Mouse (Mus musculus): ENCODE results near the gene Fam92a. TPM values are rescaled to one million over a fixed set of nuclear protein-coding genes. Genes with fewer than 3 reads are reported as not detected.

Fam92a gene
- polyA plus RNA-seq, 1 experiment from 2014 or later, result 88.2 TPM

Other genes with a start within 250 kb of the Fam92a start
- 0.20 and 0.67 TPM in 2 replicates for gene Gm10604, start 190.8 kb downstream of the Fam92a start, polyA plus RNA-seq (2014; fragmentation: Nextera tagmentation; extraction: Ambion mirVana)
- gene Rbm12b2, start 82.6 kb downstream of the Fam92a start, polyA plus RNA-seq (2014; fragmentation: Nextera tagmentation; extraction: Ambion mirVana), result 11.9 and 12.7 TPM in 2 replicates
- gene Rbm12b1, start 31.8 kb downstream of the Fam92a start, polyA plus RNA-seq (2014; fragmentation: Nextera tagmentation; extraction: Ambion mirVana), result 6.1 and 7.8 TPM in 2 replicates